Mouse (Mus musculus): ENCODE data around the gene Tle4. TPM values are rescaled to one million over a fixed set of nuclear protein-coding genes. Genes with fewer than 3 reads are reported as not detected.

Gene Tle4
- total RNA-seq, 2 experiments from 2014 or later = 36.5 to 46.6 TPM

- no peak for DNase-seq (ENCODE audit: low spot score in 2 of 2)
These were observed 65.0 kb downstream of the Tle4 start for GRCm38 (mm10) chr19:14532861-14533260.

DNA sequence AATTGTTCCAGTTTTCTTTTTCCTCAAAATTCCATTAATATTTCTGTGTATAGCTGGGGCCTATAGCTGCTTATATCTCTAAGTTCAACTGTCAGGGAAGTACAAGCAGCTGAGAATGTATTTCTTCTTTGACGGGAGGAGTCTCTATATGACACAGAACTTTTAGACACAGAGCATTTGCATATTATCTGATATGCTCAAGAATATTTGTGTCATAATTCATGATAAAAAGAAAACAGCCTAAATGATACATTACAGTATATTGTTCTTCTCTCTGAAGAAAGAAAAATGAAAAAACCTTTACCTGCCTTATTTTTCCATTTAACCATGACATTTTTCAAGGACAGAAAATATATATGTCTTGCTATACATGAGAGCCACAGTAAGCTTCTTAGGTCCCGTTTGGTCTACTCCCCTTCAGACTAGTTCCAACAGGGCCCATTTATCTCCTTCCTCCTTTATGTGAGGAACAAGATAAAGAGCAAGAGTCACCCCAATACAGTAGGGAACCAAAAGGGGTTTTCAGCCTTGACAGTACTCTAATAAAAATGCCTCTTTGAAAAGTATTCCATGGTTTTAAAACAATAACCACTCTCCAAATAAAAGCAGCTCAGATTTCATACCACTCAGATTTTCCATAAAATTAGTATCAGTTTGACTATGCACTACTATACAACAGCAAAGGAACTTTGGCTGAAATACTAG, 77.6 kb downstream of the Tle4 start:
- DNase-seq (ENCODE audit: low spot score in 2 of 2) = no peak

- no peak for DNase-seq (ENCODE audit: low spot score in 2 of 2)
These were observed 78.7 kb downstream of the Tle4 start for GRCm38 (mm10) chr19:14519186-14519585.

GRCm38 (mm10) chr19:14518438-14519044, 79.3 kb downstream of the Tle4 start:
- no peak for DNase-seq (ENCODE audit: low spot score in 2 of 2)

DNA sequence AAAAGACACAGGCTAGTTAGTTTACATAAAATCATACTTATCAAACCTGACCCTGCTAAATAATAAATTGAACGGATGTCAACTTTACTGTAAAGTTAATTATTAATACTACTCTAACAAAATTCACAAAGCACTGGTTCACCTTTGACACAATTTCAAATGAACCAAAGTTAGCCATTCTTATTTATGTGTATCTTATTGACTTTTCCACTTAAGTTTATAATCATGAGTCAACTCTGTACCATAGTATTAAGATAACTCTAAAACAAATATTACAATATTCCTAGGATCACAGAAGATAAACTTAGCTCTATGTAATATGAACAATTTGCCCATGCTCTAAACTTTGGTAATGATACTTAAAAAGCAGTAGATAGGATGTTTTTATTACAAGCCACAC, 81.4 kb downstream of the Tle4 start:
- DNase-seq (ENCODE audit: low spot score in 2 of 2) = no peak

DNA sequence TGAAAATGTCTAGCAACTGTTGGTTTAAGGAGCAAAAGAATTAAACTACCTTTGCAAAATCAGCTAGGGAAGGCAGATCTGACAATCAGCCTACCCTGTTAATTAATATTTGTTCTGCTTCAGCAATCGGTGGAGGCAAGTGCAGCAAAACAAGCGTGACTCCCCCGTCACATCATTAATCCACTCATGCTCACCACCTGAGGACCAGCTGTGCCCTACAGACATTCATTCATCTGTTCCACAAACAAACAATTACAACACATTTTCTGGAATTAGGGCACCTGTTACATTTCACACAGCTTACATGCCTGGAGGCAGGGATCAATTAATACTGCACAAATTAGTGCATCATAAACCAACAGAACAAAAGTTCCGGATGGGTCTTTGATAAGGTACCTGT, 89.0 kb downstream of the Tle4 start:
- DNase-seq (ENCODE audit: low spot score in 2 of 2) = no peak

DNA sequence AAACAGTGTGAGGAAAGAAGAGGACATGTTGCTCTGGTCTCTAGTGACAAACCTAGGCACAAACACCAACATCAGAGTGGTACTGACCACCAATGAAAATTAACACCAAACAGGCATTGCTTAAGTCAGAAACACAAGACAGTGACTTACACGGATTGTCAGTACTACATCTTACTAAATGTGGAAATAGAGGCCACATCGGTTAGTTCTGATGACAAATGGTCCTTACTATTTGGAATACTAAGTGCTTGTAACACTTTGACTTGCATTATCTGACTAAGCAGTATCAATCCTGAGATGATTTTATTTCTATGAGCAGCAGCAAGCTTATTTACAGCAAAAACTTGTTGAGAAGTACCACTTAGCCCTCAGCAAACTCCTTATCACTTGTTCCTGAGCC, 89.9 kb downstream of the Tle4 start:
- no peak for DNase-seq (ENCODE audit: low spot score in 2 of 2)

GRCm38 (mm10) chr19:14506875-14507670, 90.8 kb downstream of the Tle4 start:
- DNase-seq (ENCODE audit: low spot score in 2 of 2) = no peak

GRCm38 (mm10) chr19:14505885-14506548, 91.8 kb downstream of the Tle4 start:
- DNase-seq (ENCODE audit: low spot score in 2 of 2) = no peak

DNA sequence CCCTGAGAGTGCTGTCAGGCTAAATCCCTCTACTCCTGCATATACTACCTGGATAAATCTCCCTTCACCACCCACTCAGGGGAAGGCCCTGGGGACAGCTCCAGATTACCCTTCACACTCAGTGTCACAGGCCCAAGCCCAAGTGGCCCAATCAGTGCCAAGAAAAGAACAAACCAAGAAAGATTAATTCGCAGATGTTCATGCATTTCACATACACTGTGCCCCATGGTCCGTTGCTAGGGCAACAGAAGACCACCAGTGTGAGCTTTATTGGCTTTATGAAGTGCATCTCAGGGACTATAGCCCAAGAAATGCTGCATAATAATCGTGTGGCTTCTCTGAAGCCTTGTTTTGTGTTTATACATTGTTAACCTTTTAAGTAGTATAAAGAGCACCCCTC, 92.5 kb downstream of the Tle4 start:
- DNase-seq (ENCODE audit: low spot score in 2 of 2) = no peak

DNA sequence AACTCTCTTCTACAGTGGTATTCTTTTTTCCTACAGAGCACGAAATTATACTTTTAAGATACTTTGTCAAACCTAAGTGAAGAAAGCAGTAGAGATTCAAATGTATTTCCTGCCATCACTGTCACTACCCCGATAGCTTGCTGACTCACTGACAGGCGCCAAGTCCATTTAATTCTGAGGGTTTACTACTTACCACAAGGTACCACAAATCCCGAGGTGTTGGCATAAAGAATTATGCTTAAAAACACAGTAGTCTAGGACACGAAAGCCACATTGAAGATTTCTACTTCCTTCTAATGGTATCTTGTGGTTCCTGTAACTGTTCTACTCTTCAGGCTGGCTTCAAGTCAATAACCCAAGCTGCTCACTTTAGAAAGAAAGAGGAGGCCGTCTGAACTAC, 94.0 kb downstream of the Tle4 start:
- no peak for DNase-seq (ENCODE audit: low spot score in 2 of 2)

- no peak for DNase-seq (ENCODE audit: low spot score in 2 of 2)
These were observed 95.6 kb downstream of the Tle4 start for GRCm38 (mm10) chr19:14502234-14502633.

GRCm38 (mm10) chr19:14499835-14500425, 97.9 kb downstream of the Tle4 start:
- no peak for DNase-seq (ENCODE audit: low spot score in 2 of 2)

DNA sequence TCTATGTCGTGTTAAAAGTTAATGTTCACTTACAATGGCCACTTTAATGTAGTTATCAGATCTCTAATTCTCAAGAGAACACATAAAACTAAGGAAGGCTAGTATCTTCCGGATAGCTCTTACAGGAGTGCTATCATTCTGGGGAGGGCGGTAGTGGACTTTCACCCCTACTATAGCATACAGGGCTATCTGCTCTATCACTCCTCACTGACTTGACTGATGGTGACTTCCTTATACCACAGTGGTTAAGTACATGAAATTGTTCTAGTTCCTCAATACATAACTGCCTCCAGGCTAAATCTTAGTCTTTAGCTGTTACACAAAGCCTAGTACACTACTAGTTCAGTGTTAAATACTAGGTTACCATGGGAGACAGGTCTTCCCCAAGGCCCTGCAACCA, 104.8 kb downstream of the Tle4 start:
- no peak for DNase-seq (ENCODE audit: low spot score in 2 of 2)

DNA sequence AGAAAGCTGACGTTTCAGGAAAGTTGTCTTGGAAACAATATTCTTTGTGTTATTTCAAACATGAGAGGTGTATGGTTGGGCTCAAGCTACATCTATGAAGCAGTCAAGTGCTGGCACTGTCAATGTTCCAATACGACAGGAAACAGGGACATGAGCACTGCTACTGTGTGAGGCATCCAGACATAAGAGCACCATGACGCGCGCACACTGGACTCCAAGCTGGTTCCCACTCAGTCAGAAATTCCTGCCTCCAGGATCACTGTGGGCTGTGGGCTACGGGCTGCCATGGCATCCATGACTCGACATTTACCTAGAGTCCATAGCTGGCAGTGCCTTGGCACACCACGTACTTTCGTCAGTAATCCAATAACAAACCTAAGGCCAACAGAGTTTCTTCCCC, 110.7 kb downstream of the Tle4 start:
- no peak for DNase-seq (ENCODE audit: low spot score in 2 of 2)

- no peak for DNase-seq (ENCODE audit: low spot score in 2 of 2)
These were observed 112.7 kb downstream of the Tle4 start for GRCm38 (mm10) chr19:14485176-14485575.

DNA sequence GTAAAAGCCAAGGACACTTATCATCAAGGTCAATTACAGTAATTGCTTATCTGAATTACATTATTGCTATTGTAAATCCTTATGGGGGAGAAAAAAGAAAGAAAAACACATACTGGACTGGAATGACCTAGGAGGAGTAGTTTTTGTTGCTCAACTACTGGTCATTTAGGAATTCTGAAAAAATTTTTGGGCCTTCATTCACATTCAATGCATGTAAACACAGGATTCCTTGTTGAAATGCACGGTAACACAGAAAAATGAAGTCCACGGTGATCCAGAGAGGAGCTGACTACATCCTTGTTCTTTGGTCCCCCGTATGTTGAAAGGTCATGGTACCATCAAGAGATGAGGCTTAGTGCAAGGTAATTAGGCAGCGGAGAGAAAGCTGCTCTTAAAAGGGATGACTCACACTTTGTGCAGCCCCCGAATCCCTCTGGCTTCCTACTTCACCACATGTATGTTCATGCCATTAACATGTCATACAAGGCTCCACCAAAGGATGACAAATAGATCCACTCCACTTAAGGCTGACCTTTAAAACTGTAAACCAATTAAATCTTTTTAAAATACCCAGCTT, 115.2 kb downstream of the Tle4 start:
- DNase-seq (ENCODE audit: low spot score in 2 of 2) = no peak

DNA sequence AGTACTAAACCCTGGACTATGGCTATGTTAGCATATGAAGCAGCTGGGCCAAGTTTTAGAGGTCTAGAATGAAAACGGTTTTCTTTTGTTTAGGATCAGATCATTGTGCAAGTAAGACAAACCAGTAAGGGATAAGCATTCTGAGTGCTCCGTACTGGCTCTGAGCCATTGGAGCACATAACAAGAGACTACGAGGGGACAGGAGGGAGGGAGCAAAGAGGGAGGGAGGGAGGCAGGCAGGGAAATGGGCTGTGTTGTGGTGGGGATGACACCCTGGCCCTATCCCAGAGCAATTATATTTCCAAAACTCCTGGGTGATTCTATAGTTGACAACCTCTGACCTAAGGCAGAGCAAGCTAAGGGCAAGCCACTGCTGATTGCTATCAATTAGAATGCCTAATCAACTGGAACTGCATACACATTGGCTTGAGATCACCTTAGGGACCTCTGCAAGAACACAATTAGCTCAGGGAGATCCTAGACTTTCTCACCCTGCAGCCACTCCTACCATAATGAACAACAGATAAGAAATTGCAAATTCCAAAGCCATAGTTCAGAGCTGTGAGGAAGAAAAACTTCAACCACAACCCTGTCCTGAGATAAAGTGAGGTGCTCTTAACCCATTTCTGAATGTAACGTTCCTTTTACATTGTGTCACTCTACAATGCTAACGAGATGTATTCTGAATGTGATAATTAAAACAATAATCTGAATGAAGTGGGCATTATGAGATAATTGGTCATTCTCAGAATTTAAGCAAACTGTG, 115.9 kb downstream of the Tle4 start:
- DNase-seq (ENCODE audit: low spot score in 2 of 2) = no peak

DNA sequence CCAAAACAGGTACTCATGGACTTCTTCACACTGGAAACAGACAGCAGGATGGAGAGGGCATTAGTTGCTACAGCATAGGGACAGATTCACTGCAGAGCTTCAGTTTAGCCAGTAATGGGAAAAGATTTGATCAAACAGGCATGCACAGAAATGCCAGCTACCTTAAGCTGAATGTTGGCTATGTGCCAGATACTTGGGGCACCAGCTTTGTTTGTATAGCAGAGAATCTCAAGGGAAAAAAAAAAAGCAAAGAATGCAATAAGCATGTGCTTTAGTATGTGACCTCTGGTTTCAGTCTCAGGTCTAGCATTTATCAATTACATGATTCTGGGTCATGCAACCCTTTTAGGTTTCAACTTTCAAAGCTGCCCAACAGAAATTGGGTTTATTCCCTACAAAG, 118.1 kb downstream of the Tle4 start:
- no peak for DNase-seq (ENCODE audit: low spot score in 2 of 2)

GRCm38 (mm10) chr19:14469325-14469724, 128.5 kb downstream of the Tle4 start:
- no peak for DNase-seq (ENCODE audit: low spot score in 2 of 2)
